Mouse (Mus musculus) liver, postnatal 0 days (tissue): ENCODE measurements around the gene Tmeff2. TPM values are rescaled to one million over a fixed set of nuclear protein-coding genes. Genes with fewer than 3 reads are reported as not detected.

ENCODE experiments used
- ATAC-seq: fragments of 200-750 bp; cut with Nextera tagmentation; 2 replicates; pipeline ENCODE4 v1.8.0; 2017; ENCODE audit warnings: mild to moderate bottlenecking, moderate library complexity
- DNase-seq: peaks from one replicate; pipeline ENCODE4 v3.0.0-alpha.2; 2016
- H3K27ac ChIP-seq: fragments of 300-500 bp; sonication (generic); 2 replicates; pipeline ENCODE4 v1.5.1; 2014; ENCODE audit warnings: antibody characterized with exemption, moderate library complexity, mild to moderate bottlenecking, low read depth
- H3K27me3 ChIP-seq: fragments of 300-500 bp; sonication (generic); 2 replicates; pipeline ENCODE4 v1.6.1; 2014; ENCODE audit warnings: low read length, control low read depth, mixed read lengths; ENCODE audit not compliant: insufficient read depth
- H3K36me3 ChIP-seq: fragments of 300-500 bp; sonication (generic); replicated peaks from 2 replicates; pipeline ENCODE4 v1.6.1; 2014; ENCODE audit warnings: mild to moderate bottlenecking, control low read depth, low read length, moderate library complexity, mixed read lengths; ENCODE audit not compliant: insufficient read depth
- H3K4me1 ChIP-seq: fragments of 300-500 bp; sonication (generic); 2 replicates; pipeline ENCODE4 v1.6.1; 2014; ENCODE audit warnings: antibody characterized with exemption, mild to moderate bottlenecking, control low read depth; ENCODE audit not compliant: insufficient read depth
- H3K4me2 ChIP-seq: fragments of 300-500 bp; sonication (generic); 2 replicates; pipeline ENCODE4 v1.6.1; 2014; ENCODE audit warnings: low read depth, mild to moderate bottlenecking, low read length, moderate library complexity, mixed read lengths
- H3K4me3 ChIP-seq: fragments of 300-500 bp; sonication (generic); 2 replicates; pipeline ENCODE4 v1.5.1; 2014; ENCODE audit warnings: low read depth, low read length
- H3K9ac ChIP-seq: fragments of 300-500 bp; sonication (generic); replicated peaks from 2 replicates; pipeline ENCODE4 v1.6.1; 2014; ENCODE audit warnings: mild to moderate bottlenecking, moderate library complexity
- H3K9me3 ChIP-seq: fragments of 300-500 bp; sonication (generic); 2 replicates; pipeline ENCODE4 v1.6.1; 2016; ENCODE audit warnings: mild to moderate bottlenecking, control low read depth, low read length, mixed read lengths
- CTCF ChIP-seq: sonication (generic); IDR thresholded peaks from 2 replicates; pipeline ENCODE4 v1.5.1; 2016; ENCODE audit warnings: antibody characterized with exemption, low read depth
- EP300 ChIP-seq: IDR thresholded peaks from 2 replicates; pipeline ENCODE4 v1.6.1; 2016; ENCODE audit warnings: antibody characterized with exemption, low read depth, mild to moderate bottlenecking
- WGBS: fragments of 180-500 bp; shearing (Covaris S2); extraction: QIAGEN DNeasy Blood & Tissue Kit; methylation state at CpG from one replicate; pipeline ENCODE4 v1.1.7; 2014; ENCODE audit not compliant: insufficient replicate concordance; 5-methylcytosine and 5-hydroxymethylcytosine counted together
- polyA plus RNA-seq: library from polyadenylated mRNA; unstranded; fragments of >200 nt; fragmentation: Nextera tagmentation; extraction: Ambion mirVana; gene quantifications from 2 replicates; pipeline ENCODE4 v1.2.1, GENCODE M21; 2015

Tmeff2 gene
- polyA plus RNA-seq, 1 experiment from 2014 or later = 0.59 TPM

DNA sequence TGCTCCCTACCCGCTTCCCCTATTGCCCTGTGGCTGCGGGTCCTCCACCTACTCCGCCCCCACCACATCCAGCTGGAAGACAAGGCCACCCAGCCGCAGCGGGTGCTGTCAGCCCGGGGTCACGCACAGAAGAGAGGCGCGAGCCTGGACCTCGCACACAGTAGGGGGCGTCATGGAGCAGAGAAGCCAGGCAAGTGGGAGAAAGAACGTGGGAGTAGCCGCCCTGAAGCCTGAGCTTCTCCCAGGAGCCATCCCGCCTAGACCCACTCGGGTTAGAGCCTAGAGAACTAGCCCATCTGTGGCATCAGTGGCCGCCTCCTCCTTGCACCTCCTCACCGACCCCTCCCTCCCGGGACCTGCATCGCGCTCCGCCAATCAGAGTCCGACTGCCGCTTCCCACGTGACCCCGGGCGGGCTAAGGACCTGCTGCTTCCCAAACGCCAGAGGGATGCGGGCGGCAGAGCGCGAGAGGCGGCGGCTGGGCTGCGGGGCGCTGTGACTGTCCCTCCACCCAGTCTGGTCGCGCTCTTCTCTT lies 26.7 kb downstream of the Tmeff2 start:
- Histone ChIP-seq H3K27ac (no peak overlapping the region), H3K4me3 (peak overlapping the region; percentile 46), H3K4me1 (peaks cover 10% of the 10 kb centered on the region; the same call in 1 of the 2 replicates), H3K36me3 (no peaks in the 10 kb centered on the region), H3K9me3 (no peaks in the 10 kb centered on the region), H3K27me3 (peaks cover 34% of the 10 kb centered on the region), H3K4me2 (peak overlapping the region; percentile 68), H3K9ac (no peak overlapping the region)
- TF ChIP-seq CTCF = peak; percentile 30; the same call in 1 of the 2 replicates
- no peak for TF ChIP-seq EP300
- DNase-seq = peak; percentile 72
- WGBS = under 1% methylated on average over 36 of the region's 37 CpGs
- ATAC-seq = peak; percentile 91

DNA sequence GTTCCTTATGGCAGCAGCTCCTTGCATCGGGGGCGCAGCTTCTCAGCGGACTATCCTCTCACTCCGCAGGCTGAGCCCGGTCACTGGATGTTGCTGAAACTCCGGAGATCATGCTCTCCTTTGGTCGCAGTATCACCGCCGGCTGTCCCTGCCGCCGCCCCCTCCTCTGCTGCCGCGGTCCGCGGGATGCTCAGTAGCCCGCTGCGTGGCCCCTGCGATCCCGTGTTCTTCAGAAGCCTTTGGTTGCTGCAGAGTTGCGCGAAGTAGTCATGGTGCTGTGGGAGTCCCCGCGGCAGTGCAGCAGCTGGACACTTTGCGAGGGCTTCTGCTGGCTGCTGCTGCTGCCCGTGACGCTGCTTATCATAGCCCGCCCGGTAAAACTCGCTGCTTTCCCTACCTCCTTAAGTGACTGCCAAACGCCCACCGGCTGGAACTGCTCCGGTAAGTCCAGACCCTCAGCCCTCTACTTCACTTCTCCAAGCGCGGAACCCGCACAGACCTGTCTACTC lies 27.3 kb downstream of the Tmeff2 start:
- no peaks in the 10 kb centered on the region for H3K36me3 ChIP-seq
- no peaks in the 10 kb centered on the region for H3K9me3 ChIP-seq
- peaks cover 34% of the 10 kb centered on the region for H3K27me3 ChIP-seq
- H3K4me1 ChIP-seq = peaks cover 10% of the 10 kb centered on the region; the same call in 1 of the 2 replicates
- peak overlapping the region; percentile 46 for H3K4me3 ChIP-seq
- no peak for DNase-seq
- no peak overlapping the region for H3K9ac ChIP-seq
- whole genome bisulfite sequencing = under 1% methylated on average over 35 of the region's 35 CpGs
- peak overlapping the region; percentile 68 for H3K4me2 ChIP-seq
- TF ChIP-seq CTCF = no peak
- no peak for TF ChIP-seq EP300
- peak; percentile 42 for ATAC-seq
- H3K27ac ChIP-seq = no peak overlapping the region

DNA sequence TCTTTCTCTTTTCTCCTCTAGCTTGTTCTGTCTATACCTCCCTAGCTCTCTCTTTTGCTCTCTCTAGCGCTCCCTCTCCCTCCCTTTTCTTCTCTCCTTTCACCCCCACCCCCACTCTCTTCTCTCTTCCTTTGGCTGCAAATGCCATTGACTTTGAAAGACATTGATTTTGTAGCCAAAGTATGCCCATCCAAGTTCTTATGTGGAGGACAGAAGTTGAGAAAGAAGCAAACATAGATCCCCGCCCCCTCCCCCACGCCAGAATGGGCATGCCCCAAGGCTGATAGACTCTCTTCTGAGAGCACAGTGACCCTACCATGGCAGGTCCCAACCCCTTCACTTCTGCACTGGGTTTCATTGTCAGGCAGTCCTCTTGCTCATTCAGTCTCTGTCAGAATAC lies 28.3 kb downstream of the Tmeff2 start:
- H3K4me2 ChIP-seq = no peak overlapping the region
- no peak overlapping the region for H3K9ac ChIP-seq
- no peaks in the 10 kb centered on the region for H3K9me3 ChIP-seq
- DNase-seq (peak; percentile 16), ATAC-seq (no peak)
- H3K4me1 ChIP-seq = peaks cover 10% of the 10 kb centered on the region; the same call in 1 of the 2 replicates
- TF ChIP-seq EP300 = no peak
- WGBS = 26% methylated on average over 3 of the region's 3 CpGs
- H3K36me3 ChIP-seq = no peaks in the 10 kb centered on the region
- no peak overlapping the region for H3K4me3 ChIP-seq
- no peak overlapping the region for H3K27ac ChIP-seq
- H3K27me3 ChIP-seq = peaks cover 34% of the 10 kb centered on the region

DNA sequence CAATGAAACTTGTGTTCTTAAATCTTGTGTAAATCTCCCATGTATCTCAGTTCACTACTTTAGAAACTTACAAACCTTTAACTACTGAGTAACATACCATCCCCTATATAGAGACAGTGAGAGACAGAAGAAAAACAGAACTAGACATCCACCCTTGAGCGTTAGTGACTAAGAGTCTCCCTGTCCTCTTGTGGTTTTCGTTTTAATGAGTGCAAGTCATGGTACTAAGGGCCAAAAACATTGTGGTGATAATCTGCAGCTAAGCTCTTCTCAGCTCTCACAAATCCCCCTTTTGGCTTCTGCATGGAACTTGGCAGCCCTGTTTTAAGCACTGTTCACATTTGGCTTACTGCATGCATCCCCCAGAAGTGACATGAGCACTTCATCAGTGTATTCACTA lies 34.6 kb downstream of the Tmeff2 start:
- TF ChIP-seq EP300 (no peak), CTCF (no peak)
- Histone ChIP-seq H3K36me3 (no peaks in the 10 kb centered on the region), H3K4me2 (no peak overlapping the region), H3K4me1 (no peaks in the 10 kb centered on the region), H3K9ac (no peak overlapping the region), H3K4me3 (no peak overlapping the region), H3K9me3 (no peaks in the 10 kb centered on the region), H3K27me3 (no peaks in the 10 kb centered on the region), H3K27ac (no peak overlapping the region)
- 22% methylated on average over 2 of the region's 2 CpGs for WGBS
- no peak for DNase-seq
- ATAC-seq = no peak

DNA sequence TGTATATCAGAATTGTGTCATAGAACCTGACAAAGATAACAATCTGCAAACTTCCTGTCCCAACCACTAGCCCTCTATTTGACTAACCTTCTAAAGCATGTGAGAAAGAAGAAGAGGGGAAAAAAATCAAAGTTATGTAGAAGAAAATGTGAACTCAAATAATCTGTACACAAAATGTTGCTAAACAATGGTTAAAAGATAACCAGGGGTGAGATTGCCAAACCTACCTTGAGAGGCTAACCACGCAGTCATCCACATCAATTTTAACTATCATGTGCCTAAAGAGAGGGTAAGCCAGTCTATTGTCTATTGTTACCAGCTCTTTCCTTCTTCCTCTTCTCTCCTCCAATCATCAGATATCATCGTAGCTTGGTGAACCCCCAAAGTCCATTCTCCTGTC lies 35.0 kb downstream of the Tmeff2 start:
- H3K9me3 ChIP-seq = no peaks in the 10 kb centered on the region
- no peaks in the 10 kb centered on the region for H3K4me1 ChIP-seq
- no peak overlapping the region for H3K27ac ChIP-seq
- no peaks in the 10 kb centered on the region for H3K27me3 ChIP-seq
- H3K4me3 ChIP-seq = no peak overlapping the region
- ATAC-seq = peak; percentile 64
- H3K36me3 ChIP-seq = no peaks in the 10 kb centered on the region
- no peak overlapping the region for H3K4me2 ChIP-seq
- 33% methylated on average over 2 of the region's 2 CpGs for WGBS
- DNase-seq = no peak
- H3K9ac ChIP-seq = no peak overlapping the region
- TF ChIP-seq EP300 (no peak), CTCF (no peak)

DNA sequence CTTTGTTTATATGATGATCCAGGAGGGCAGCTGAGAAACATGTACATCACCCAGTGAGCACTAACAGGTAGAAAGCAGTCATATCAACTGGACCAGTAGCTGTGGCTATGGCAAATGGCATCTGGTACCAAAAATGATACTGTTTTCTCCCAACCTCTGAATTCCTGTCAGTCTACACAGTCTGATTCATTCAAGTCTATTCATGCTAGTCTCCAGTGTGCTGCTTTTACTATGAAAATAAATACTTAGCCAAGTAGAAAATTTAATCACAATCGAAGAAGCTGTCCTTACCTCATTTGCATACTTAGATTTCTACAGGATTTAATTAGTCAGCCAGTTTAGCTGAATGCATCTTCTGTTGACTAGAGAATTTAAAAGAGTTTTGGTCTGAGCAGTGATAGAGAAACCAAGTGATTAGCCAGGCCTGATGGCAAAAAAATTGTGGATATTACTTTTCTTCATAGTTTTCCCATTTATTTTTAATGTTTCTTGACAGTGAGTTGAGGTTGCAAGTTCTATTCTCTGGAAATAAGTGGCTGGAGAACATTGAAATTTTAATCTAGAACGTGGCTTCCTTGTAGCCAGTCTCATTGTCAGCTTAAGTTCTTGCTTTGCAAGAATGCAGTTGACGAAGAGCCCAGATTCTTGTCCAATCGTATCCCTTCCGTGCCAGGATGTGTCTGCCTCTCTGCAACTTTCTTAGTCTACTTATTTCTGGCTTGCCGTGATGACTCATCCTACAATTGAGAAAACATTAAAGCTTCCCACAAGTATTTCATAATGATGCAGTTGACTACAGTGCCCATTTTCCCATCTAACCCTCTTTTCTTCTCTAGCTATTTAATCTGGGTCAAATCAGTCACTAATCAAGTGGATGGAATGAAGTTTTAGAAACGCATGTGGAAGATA lies 39.9 kb downstream of the Tmeff2 start:
- H3K27ac ChIP-seq = no peak overlapping the region
- H3K9me3 ChIP-seq = no peaks in the 10 kb centered on the region
- no peak overlapping the region for H3K9ac ChIP-seq
- H3K36me3 ChIP-seq = no peaks in the 10 kb centered on the region
- WGBS = 72% methylated on average over 7 of the region's 7 CpGs
- no peak for ATAC-seq
- H3K4me3 ChIP-seq = no peak overlapping the region
- H3K4me2 ChIP-seq = no peak overlapping the region
- DNase-seq = no peak
- H3K4me1 ChIP-seq = no peaks in the 10 kb centered on the region
- no peaks in the 10 kb centered on the region for H3K27me3 ChIP-seq
- TF ChIP-seq EP300 (no peak), CTCF (no peak)
